Mouse (Mus musculus) forebrain, postnatal 0 days (tissue): ENCODE measurements around the gene Ppcdc. TPM values are rescaled to one million over a fixed set of nuclear protein-coding genes. Genes with fewer than 3 reads are reported as not detected.

Source experiments
- ATAC-seq: fragments of 200-750 bp; cut with Nextera tagmentation; 2 replicates; pipeline ENCODE4 v1.8.0; 2017; ENCODE audit warnings: mild to moderate bottlenecking, moderate library complexity
- DNase-seq: peaks from one replicate; pipeline ENCODE4 v3.0.0-alpha.2; 2015
- H3K27ac ChIP-seq: fragments of 300-500 bp; sonication (generic); 2 replicates; pipeline ENCODE4 v1.5.1; 2014; ENCODE audit warnings: low read depth, mild to moderate bottlenecking, antibody characterized with exemption, low read length, moderate library complexity, mixed read lengths
- H3K27me3 ChIP-seq: fragments of 300-500 bp; sonication (generic); 2 replicates; pipeline ENCODE4 v1.6.1; 2014; ENCODE audit warnings: mild to moderate bottlenecking, low read length, mixed read lengths; ENCODE audit not compliant: insufficient read depth
- H3K36me3 ChIP-seq: fragments of 300-500 bp; sonication (generic); 2 replicates; pipeline ENCODE4 v1.6.1; 2014; ENCODE audit warnings: mild to moderate bottlenecking, moderate library complexity; ENCODE audit not compliant: insufficient read depth
- H3K4me1 ChIP-seq: fragments of 300-500 bp; sonication (generic); 2 replicates; pipeline ENCODE4 v1.6.1; 2014; ENCODE audit warnings: antibody characterized with exemption; ENCODE audit not compliant: insufficient read depth
- H3K4me2 ChIP-seq: fragments of 300-500 bp; sonication (generic); 2 replicates; pipeline ENCODE4 v1.6.1; 2014; ENCODE audit warnings: low read depth, mild to moderate bottlenecking, moderate library complexity
- H3K4me3 ChIP-seq: fragments of 300-500 bp; sonication (generic); 2 replicates; pipeline ENCODE4 v1.5.1; 2014; ENCODE audit warnings: low read depth, low read length, mixed read lengths
- H3K9ac ChIP-seq: fragments of 300-500 bp; sonication (generic); 2 replicates; pipeline ENCODE4 v1.6.1; 2014; ENCODE audit warnings: mild to moderate bottlenecking
- H3K9me3 ChIP-seq: fragments of 300-500 bp; sonication (generic); 2 replicates; pipeline ENCODE4 v1.6.1; 2016; ENCODE audit warnings: low read length
- CTCF ChIP-seq: sonication (generic); IDR thresholded peaks from 2 replicates; pipeline ENCODE4 v1.5.1; 2016; ENCODE audit warnings: antibody characterized with exemption, control low read depth, low read depth
- WGBS: fragments of 180-500 bp; shearing (Covaris S2); extraction: QIAGEN DNeasy Blood & Tissue Kit; methylation state at CpG from one replicate; pipeline ENCODE4 v1.1.7; 2014; 5-methylcytosine and 5-hydroxymethylcytosine counted together
- polyA plus RNA-seq: library from polyadenylated mRNA; unstranded; fragments of >200 nt; fragmentation: Nextera tagmentation; extraction: Ambion mirVana; gene quantifications from 2 replicates; pipeline ENCODE4 v1.2.1, GENCODE M21; 2015
- total RNA-seq: library from RNA; depleted of rRNA; stranded (reverse); fragments of >200 nt; gene quantifications from 2 replicates; pipeline ENCODE4 v1.2.3, GENCODE M21; 2014

Ppcdc gene
- total and polyA plus RNA-seq, 2 experiments from 2014 or later, result 18.3 to 20.5 TPM

GRCm38 (mm10) chr9:57384621-57385020 lies 55.3 kb downstream of the Ppcdc start:
- Histone ChIP-seq H3K27ac (no peak overlapping the region), H3K4me1 (no peaks in the 10 kb centered on the region)
- no peak for DNase-seq

GRCm38 (mm10) chr9:57360999-57361398 lies 78.9 kb downstream of the Ppcdc start:
- no peaks in the 10 kb centered on the region for H3K36me3 ChIP-seq
- H3K9ac ChIP-seq, result no peak overlapping the region
- DNase-seq (no peak), ATAC-seq (no peak)
- 92% methylated on average over 3 of the region's 3 CpGs for WGBS
- no peak overlapping the region for H3K4me3 ChIP-seq
- no peak overlapping the region for H3K4me2 ChIP-seq
- no peaks in the 10 kb centered on the region for H3K9me3 ChIP-seq
- no peak overlapping the region for H3K27ac ChIP-seq
- H3K4me1 ChIP-seq, result no peaks in the 10 kb centered on the region
- H3K27me3 ChIP-seq, result no peaks in the 10 kb centered on the region
- no peak for TF ChIP-seq CTCF

More at GRCm38 (mm10) chr9:57384621-57385020, 55.3 kb downstream of the Ppcdc start:
- Histone ChIP-seq H3K9ac (no peak overlapping the region), H3K36me3 (no peaks in the 10 kb centered on the region), H3K9me3 (no peaks in the 10 kb centered on the region), H3K27me3 (no peaks in the 10 kb centered on the region), H3K4me3 (no peak overlapping the region), H3K4me2 (no peak overlapping the region)
- no peak for ATAC-seq
- 91% methylated on average over 2 of the region's 2 CpGs for WGBS
- TF ChIP-seq CTCF, result no peak

GRCm38 (mm10) chr9:57354377-57355183 lies 85.3 kb downstream of the Ppcdc start:
- H3K36me3 ChIP-seq, result no peaks in the 10 kb centered on the region
- ATAC-seq (no peak), DNase-seq (no peak)
- no peaks in the 10 kb centered on the region for H3K9me3 ChIP-seq
- no peak overlapping the region for H3K4me2 ChIP-seq
- 66% methylated on average over 2 of the region's 2 CpGs for WGBS
- no peaks in the 10 kb centered on the region for H3K4me1 ChIP-seq
- H3K27ac ChIP-seq, result no peak overlapping the region
- H3K4me3 ChIP-seq, result no peak overlapping the region
- H3K27me3 ChIP-seq, result no peaks in the 10 kb centered on the region
- H3K9ac ChIP-seq, result no peak overlapping the region
- TF ChIP-seq CTCF, result no peak

- TF ChIP-seq CTCF, result no peak
- Histone ChIP-seq H3K4me2 (no peak overlapping the region), H3K36me3 (no peaks in the 10 kb centered on the region), H3K9me3 (no peaks in the 10 kb centered on the region), H3K4me1 (no peaks in the 10 kb centered on the region), H3K4me3 (no peak overlapping the region), H3K9ac (no peak overlapping the region), H3K27ac (no peak overlapping the region), H3K27me3 (no peaks in the 10 kb centered on the region)
- no peak for DNase-seq
- no peak for ATAC-seq
- WGBS, result 47% methylated on average over 2 of the region's 2 CpGs
These were observed 88.6 kb downstream of the Ppcdc start for GRCm38 (mm10) chr9:57351277-57351676.

- 63% methylated on average over 1 of the region's 1 CpGs for WGBS
- TF ChIP-seq CTCF, result no peak
- no peak overlapping the region for H3K4me3 ChIP-seq
These were observed 94.0 kb downstream of the Ppcdc start for GRCm38 (mm10) chr9:57345902-57346301.

GRCm38 (mm10) chr9:57343752-57344151 lies 96.2 kb downstream of the Ppcdc start:
- Histone ChIP-seq H3K4me2 (no peak overlapping the region), H3K4me1 (no peaks in the 10 kb centered on the region), H3K36me3 (no peaks in the 10 kb centered on the region), H3K27me3 (no peaks in the 10 kb centered on the region), H3K4me3 (no peak overlapping the region), H3K9me3 (no peaks in the 10 kb centered on the region), H3K9ac (no peak overlapping the region), H3K27ac (no peak overlapping the region)
- no peak for DNase-seq
- no peak for TF ChIP-seq CTCF
- 76% methylated on average over 3 of the region's 3 CpGs for WGBS
- no peak for ATAC-seq

More at GRCm38 (mm10) chr9:57345902-57346301, 94.0 kb downstream of the Ppcdc start:
- Histone ChIP-seq H3K9me3 (no peaks in the 10 kb centered on the region), H3K36me3 (no peaks in the 10 kb centered on the region), H3K4me1 (no peaks in the 10 kb centered on the region), H3K9ac (no peak overlapping the region), H3K4me2 (no peak overlapping the region), H3K27me3 (no peaks in the 10 kb centered on the region), H3K27ac (no peak overlapping the region)
- ATAC-seq (no peak), DNase-seq (no peak)

- H3K4me3 ChIP-seq, result no peak overlapping the region
- H3K9me3 ChIP-seq, result no peaks in the 10 kb centered on the region
- no peak overlapping the region for H3K27ac ChIP-seq
- no peak overlapping the region for H3K4me2 ChIP-seq
- no peaks in the 10 kb centered on the region for H3K27me3 ChIP-seq
- TF ChIP-seq CTCF, result no peak
- H3K9ac ChIP-seq, result no peak overlapping the region
- no peak for ATAC-seq
- H3K4me1 ChIP-seq, result no peaks in the 10 kb centered on the region
- H3K36me3 ChIP-seq, result no peaks in the 10 kb centered on the region
- 88% methylated on average over 6 of the region's 6 CpGs for whole genome bisulfite sequencing
- no peak for DNase-seq
These were observed 96.9 kb downstream of the Ppcdc start for GRCm38 (mm10) chr9:57342906-57343474.
